Mouse (Mus musculus): ENCODE measurements around the gene Nkx2-1.

Gene Nkx2-1

GRCm38 (mm10) chr12:56521106-56521840 is 15.4 kb downstream of the Nkx2-1 start:
- DNase-seq = no peak

GRCm38 (mm10) chr12:56520396-56521105 is 16.2 kb downstream of the Nkx2-1 start:
- no peak for DNase-seq

DNA sequence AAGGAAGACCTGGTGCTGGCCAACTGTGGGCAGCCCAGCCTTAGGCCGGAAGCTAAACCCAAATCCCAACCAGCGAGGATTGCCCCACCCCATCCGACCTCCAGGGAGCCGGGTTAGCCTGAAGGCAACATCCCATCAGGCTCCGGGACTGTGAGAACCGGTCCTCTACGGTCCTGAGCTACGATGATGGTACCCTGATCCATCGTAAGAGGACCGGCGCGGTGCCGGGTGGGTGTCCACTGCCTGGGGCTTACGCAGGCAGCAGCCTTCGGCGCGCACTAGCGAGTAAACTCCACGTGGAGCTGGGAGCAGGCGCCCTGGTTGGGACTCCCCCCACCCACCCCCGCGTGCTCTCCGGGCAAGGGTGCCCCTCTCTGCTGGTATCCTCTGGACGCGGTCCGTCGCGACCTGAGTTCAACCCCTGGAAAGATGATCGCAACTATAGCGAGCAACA is 16.9 kb downstream of the Nkx2-1 start:
- DNase-seq = no peak

- no peak for DNase-seq
These were observed 17.5 kb downstream of the Nkx2-1 start for GRCm38 (mm10) chr12:56519071-56519737.

DNA sequence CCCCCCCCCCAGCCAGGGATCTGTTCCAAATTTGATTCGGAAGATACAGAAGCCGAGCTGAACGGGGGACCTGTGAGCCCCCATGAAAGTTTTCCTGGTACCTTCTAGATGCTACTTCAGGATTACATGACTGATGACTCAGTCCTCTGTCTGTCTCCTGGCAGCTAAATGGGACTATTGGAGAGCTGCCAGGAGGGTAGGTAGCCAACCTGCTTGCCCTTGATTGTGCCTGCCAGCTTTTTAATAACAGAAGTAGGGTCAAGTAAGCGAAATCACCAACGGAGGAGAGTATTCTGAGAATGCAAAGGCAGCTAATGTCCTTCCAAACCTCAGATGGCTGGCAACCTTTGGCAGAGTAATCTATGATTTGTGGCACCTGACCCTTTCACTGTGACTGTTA is 18.5 kb downstream of the Nkx2-1 start:
- no peak for DNase-seq

- DNase-seq = no peak
These were observed 21.9 kb downstream of the Nkx2-1 start for GRCm38 (mm10) chr12:56514831-56515230.

DNA sequence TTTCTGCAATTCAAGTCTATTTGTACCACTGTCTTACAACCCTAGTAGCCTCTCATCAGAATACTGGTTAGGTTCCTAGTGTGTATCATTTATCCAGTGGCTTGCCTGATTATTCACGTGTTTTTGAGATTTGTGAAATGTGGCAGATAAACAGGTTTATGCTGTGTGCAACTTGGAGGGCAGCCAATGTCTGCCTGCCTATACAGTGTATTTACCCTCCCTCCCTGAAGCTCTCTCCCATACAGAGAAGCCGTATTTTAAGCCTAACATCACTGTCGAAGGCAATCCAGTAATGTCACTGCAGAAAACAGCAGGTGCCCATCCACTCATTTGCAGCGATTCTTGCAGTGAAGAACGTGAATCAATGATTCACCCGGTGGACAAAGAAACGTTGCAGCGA is 28.3 kb downstream of the Nkx2-1 start:
- DNase-seq = no peak

- DNase-seq = no peak
These were observed 49.7 kb downstream of the Nkx2-1 start for GRCm38 (mm10) chr12:56487046-56487445.

- DNase-seq = no peak
These were observed 54.1 kb downstream of the Nkx2-1 start for GRCm38 (mm10) chr12:56482606-56483005.
